Mouse (Mus musculus) 416B (cell line): Measurements from ENCODE around the gene Acadm.

Source experiments
- DNase-seq: peaks from one replicate; pipeline ENCODE4 v3.0.0; 2011; ENCODE audit warnings: low read depth

Gene Acadm

DNA sequence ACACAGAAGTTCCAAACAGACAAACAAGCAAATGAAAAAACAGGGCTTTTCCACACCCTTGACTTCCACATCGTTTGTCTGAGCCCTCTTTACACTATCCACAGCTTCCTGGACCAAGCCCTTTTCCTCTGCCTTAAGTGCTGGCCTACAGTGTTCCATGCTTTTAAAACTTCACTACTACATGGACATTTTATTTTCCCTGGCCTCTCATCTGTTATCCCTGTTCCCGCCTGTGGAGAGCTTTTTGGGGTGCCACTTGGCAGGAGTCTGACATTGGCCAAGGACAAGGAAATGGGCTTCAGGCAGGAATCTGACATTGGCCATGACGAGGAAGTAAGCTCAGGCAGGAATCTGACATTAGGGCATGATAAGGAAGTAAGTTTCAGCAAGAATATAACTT lies 41.8 kb downstream of the Acadm start:
- no peak for DNase-seq

- DNase-seq, result no peak
Measured at GRCm38 (mm10) chr3:153901904-153902303, 42.5 kb downstream of the Acadm start.

- DNase-seq, result peak; percentile 69
Measured at GRCm38 (mm10) chr3:153897216-153897615, 47.2 kb downstream of the Acadm start.

- DNase-seq, result peak; percentile 68
Measured at GRCm38 (mm10) chr3:153895454-153895853, 49.0 kb downstream of the Acadm start.

GRCm38 (mm10) chr3:153889188-153889781 lies 55.1 kb downstream of the Acadm start:
- DNase-seq, result no peak

DNA sequence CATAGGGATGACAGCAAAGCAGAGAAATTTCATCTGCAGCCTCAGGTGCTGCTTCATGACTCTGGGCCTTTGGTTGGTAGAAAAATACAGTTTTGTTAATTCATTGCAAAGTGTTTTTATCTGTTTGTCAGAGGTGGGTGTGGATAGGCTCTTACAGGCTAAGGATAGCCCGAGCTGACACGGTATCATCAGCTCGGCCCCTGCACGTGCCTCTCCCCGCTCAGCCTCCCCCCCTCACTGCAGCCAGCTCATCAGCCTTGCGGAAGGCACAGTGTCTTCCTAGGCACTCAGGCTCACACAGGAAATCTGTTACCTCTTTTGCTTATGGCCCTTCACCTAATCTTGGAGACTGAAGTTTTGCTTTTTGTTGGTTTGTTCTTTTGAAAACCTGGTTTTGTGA lies 56.3 kb downstream of the Acadm start:
- no peak for DNase-seq

GRCm38 (mm10) chr3:153886296-153886695 lies 58.1 kb downstream of the Acadm start:
- peak; percentile 46 for DNase-seq
